Mouse (Mus musculus): ENCODE data around the gene Dcdc2c.

The Dcdc2c gene

GRCm38 (mm10) chr12:28552299-28552698 is at the start of gene Dcdc2c:
Dcdc2c (minus strand) TSS chr12:28552399.
- no peak for DNase-seq

GRCm38 (mm10) chr12:28598526-28598991 is 46.4 kb upstream of the Dcdc2c start:
- no peak for DNase-seq

GRCm38 (mm10) chr12:28598110-28598509 is 45.9 kb upstream of the Dcdc2c start:
- no peak for DNase-seq

GRCm38 (mm10) chr12:28597699-28598098 is 45.5 kb upstream of the Dcdc2c start:
- DNase-seq: no peak

GRCm38 (mm10) chr12:28596851-28597250 is 44.7 kb upstream of the Dcdc2c start:
- no peak for DNase-seq

GRCm38 (mm10) chr12:28590428-28590827 is 38.2 kb upstream of the Dcdc2c start:
- no peak for DNase-seq

GRCm38 (mm10) chr12:28589090-28589868 is 37.1 kb upstream of the Dcdc2c start:
- peak; percentile 93 for DNase-seq

GRCm38 (mm10) chr12:28587949-28588348 is 35.8 kb upstream of the Dcdc2c start:
- DNase-seq: no peak

GRCm38 (mm10) chr12:28584036-28584435 is 31.8 kb upstream of the Dcdc2c start:
- DNase-seq: no peak

- no peak for DNase-seq
Observed at GRCm38 (mm10) chr12:28582423-28582822, 30.2 kb upstream of the Dcdc2c start, which contains the start of gene Allc. Allc (minus strand) TSS chr12:28582523.

GRCm38 (mm10) chr12:28579132-28579531 is 26.9 kb upstream of the Dcdc2c start:
- no peak for DNase-seq

- DNase-seq: no peak
Observed at GRCm38 (mm10) chr12:28578147-28578546, 25.9 kb upstream of the Dcdc2c start.

GRCm38 (mm10) chr12:28575366-28576070 is 23.3 kb upstream of the Dcdc2c start:
- no peak for DNase-seq

GRCm38 (mm10) chr12:28572241-28572640 is 20.0 kb upstream of the Dcdc2c start:
- no peak for DNase-seq

GRCm38 (mm10) chr12:28551775-28552174 is 424 bp downstream of the Dcdc2c start:
- DNase-seq: no peak

- no peak for DNase-seq
Observed at GRCm38 (mm10) chr12:28548887-28549286, 3.3 kb downstream of the Dcdc2c start.

- no peak for DNase-seq
Observed at GRCm38 (mm10) chr12:28514264-28514775, 37.9 kb downstream of the Dcdc2c start.

GRCm38 (mm10) chr12:28509699-28510280 is 42.4 kb downstream of the Dcdc2c start:
- DNase-seq: no peak

GRCm38 (mm10) chr12:28494289-28494688 is 57.9 kb downstream of the Dcdc2c start:
- DNase-seq: no peak

GRCm38 (mm10) chr12:28482483-28483160 is 69.6 kb downstream of the Dcdc2c start:
- no peak for DNase-seq

GRCm38 (mm10) chr12:28460951-28461431 is 91.2 kb downstream of the Dcdc2c start:
- DNase-seq: no peak

GRCm38 (mm10) chr12:28460523-28460922 is 91.7 kb downstream of the Dcdc2c start:
- no peak for DNase-seq

- no peak for DNase-seq
Observed at GRCm38 (mm10) chr12:28458786-28459185, 93.4 kb downstream of the Dcdc2c start.

Data from cerebellum, adult 8-10 months (tissue).